Comparison of ENCODE assay signal across 14 mouse cellular contexts in the genomic region with DNA sequence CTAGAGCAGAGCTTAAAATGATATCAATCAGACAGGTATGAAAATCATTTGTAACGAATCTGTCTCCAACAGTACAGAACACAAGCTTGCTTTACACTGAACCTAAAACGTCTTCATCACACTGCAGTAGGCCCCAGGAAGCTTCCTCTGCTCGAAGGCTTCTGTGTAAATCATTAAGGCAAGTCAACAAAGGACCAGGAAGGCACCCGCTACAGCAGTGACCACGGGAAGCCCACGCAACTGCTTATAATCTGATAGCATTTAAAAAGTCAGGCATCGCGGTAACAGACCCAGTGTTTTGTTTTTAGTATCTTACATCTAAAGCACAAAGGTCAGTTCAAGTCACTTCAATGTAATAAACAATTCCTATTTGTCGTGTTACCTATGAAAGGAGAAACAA.
DNase-seq lines count a peak whose midpoint lies in the region; ATAC-seq lines count a peak whose summit lies in the region.
"Had no signal": no experiment of that assay in that cellular context is flagged by ENCODE, and none has a peak within 500 bp of the region (broad histone marks: within the 10 kb centered on the region; RNA-seq: fewer than 3 reads in every experiment).

No protein-coding gene starts in this region.

- no peaks in the 10 kb centered on the region for H3K27me3 ChIP-seq in hindbrain, embryonic 13.5 days
- no peaks in the 10 kb centered on the region for H3K27me3 ChIP-seq in hindbrain, embryonic 10.5 days (ENCODE audit: insufficient read depth, poor library complexity, severe bottlenecking)
- H3K27me3 ChIP-seq: heart, embryonic 15.5 days; intestine, embryonic 15.5 days; limb, embryonic 12.5 days; megakaryocyte, embryonic 14.5 days had no signal

- no peak for ATAC-seq in hindbrain, embryonic 13.5 days (ENCODE audit: low FRiP score)
- ATAC-seq: intestine, embryonic 15.5 days had no signal

- H3K9ac ChIP-seq in hindbrain, embryonic 13.5 days: no peak overlapping the region
- H3K9ac ChIP-seq: heart, embryonic 15.5 days; intestine, embryonic 15.5 days; limb, embryonic 12.5 days had no signal

- WGBS in hindbrain, embryonic 13.5 days: 43% methylated on average over 9 of the region's 9 CpGs
- 76% methylated on average over 9 of the region's 9 CpGs for WGBS in hindbrain, embryonic 10.5 days

- 0 out of 2 replicates have a peak overlapping the region, but pooled peaks have one; percentile 35 for H3K27ac ChIP-seq in hindbrain, embryonic 13.5 days
- H3K27ac ChIP-seq in hindbrain, embryonic 10.5 days: no peak overlapping the region
- H3K27ac ChIP-seq: heart, embryonic 15.5 days; intestine, embryonic 15.5 days; limb, embryonic 12.5 days had no signal

- peaks cover 70% of the 10 kb centered on the region for H3K36me3 ChIP-seq in hindbrain, embryonic 13.5 days
- H3K36me3 ChIP-seq in hindbrain, embryonic 10.5 days: peaks cover 91% of the 10 kb centered on the region
- H3K36me3 ChIP-seq: intestine, embryonic 15.5 days had no signal

- DNase-seq in hindbrain, embryonic 10.5 days (ENCODE audit: low spot score): no peak
- peak; percentile 58 to 81 for DNase-seq in heart, adult 9 months (ENCODE audit: low spot score in 2 of 2)
- DNase-seq in heart, postnatal 4 days: peak; percentile 26
- DNase-seq in kidney, postnatal 10 days: peak; percentile 44
- DNase-seq in retina, embryonic 14.5 days (ENCODE audit: low spot score): no peak
- DNase-seq in natural killer cell, adult 2 months (ENCODE audit: low spot score in 2 of 2): no peak
- DNase-seq: adrenal gland, postnatal 14 days; thymus, postnatal 36 days had no signal

- H3K9me3 ChIP-seq in hindbrain, embryonic 13.5 days: no peaks in the 10 kb centered on the region
- no peaks in the 10 kb centered on the region for H3K9me3 ChIP-seq in hindbrain, embryonic 10.5 days
- H3K9me3 ChIP-seq: heart, embryonic 15.5 days; intestine, embryonic 15.5 days; limb, embryonic 12.5 days; megakaryocyte, embryonic 14.5 days had no signal

- no peak overlapping the region for H3K4me2 ChIP-seq in hindbrain, embryonic 13.5 days
- H3K4me2 ChIP-seq: heart, embryonic 15.5 days; intestine, embryonic 15.5 days; limb, embryonic 12.5 days had no signal

- no peak overlapping the region for H3K4me3 ChIP-seq in hindbrain, embryonic 13.5 days
- no peak overlapping the region for H3K4me3 ChIP-seq in hindbrain, embryonic 10.5 days
- H3K4me3 ChIP-seq: erythroblast, embryonic 14.5 days; heart, embryonic 15.5 days; intestine, embryonic 15.5 days; limb, embryonic 12.5 days; megakaryocyte, embryonic 14.5 days had no signal

- 0 out of 2 replicates have a peak, but pooled peaks cover 2% of the 10 kb centered on the region for H3K4me1 ChIP-seq in hindbrain, embryonic 13.5 days (replicated peaks)
- H3K4me1 ChIP-seq in hindbrain, embryonic 10.5 days (replicated peaks): no peaks in the 10 kb centered on the region
- H3K4me1 ChIP-seq: heart, embryonic 15.5 days; intestine, embryonic 15.5 days; limb, embryonic 12.5 days had no signal

Comparison
In these comparisons a context has a peak if more than half of its experiments do, and no peak if none do; other contexts are left out.
1. DNase-seq: peak in heart, adult 9 months (2 of 2), heart, postnatal 4 days (single experiment) and kidney, postnatal 10 days (single experiment); none in hindbrain, embryonic 10.5 days (single experiment), retina, embryonic 14.5 days (single experiment) and natural killer cell, adult 2 months (0 of 2).